Mouse (Mus musculus): ENCODE measurements around the gene Hk1.

DNA sequence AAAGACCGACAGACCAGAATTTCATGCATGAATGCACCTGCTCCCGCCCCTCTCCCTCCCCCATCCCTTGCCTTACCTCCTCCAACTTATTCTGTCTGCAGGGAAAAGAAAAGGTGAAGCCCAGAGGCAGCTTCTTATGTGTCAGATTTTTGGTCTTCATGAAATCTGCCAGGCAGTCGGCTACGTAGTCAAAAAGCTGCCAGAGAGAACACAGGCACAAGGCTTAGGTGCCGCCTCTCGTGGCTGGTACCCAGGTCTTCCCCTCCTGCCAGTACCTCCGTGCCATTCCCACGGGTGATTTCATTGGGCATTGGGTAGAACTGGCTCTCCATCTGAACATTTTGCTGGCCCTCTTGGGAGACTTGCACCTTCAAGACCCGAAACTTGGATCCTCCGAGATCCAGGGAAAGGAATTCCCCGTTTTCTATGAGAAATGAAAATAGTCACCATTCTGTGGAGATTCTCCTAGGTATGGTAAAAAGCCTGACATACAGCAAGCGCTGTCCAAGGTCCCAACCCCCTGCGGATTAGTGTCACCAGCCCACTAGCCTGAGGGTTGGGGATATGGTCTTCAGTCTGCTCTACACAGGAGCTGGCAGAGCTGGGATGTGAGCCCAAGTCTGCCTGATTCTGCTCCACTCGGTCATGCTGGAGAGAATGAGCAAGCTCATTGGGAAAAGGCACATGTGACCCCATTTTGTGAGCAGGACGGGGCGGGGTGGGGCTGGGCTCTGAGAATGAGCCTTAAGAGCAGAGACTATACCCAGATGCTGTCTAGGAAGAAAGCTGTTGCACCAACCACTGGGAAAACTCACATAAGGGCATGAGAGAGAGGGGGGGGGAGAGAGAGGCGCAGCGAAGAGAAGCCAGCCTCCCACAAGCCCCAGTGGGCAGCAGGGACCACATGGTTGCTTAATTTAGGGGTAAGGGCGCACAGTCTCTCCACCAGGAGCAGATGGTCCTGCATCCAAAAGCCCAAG lies 32.0 kb upstream of the Hk1 start:
- TF ChIP-seq CTCF (IDR thresholded peaks at IDR 0.05; ENCODE audit: extremely low read depth, insufficient read length, insufficient replicate concordance, low read depth, low read length) (no peak), POLR2A (IDR thresholded peaks at IDR 0.05; ENCODE audit: low read depth, low read length) (no peak)

All from small intestine, adult 2 months (tissue).